Mouse (Mus musculus) layer of hippocampus, adult 2 months (tissue): ENCODE data around the gene Gm5795. TPM values are rescaled to one million over a fixed set of nuclear protein-coding genes. Genes with fewer than 3 reads are reported as not detected.
"Not testable (repeated sequence)": the region's sequence is repeated elsewhere in the genome, so short reads cannot be mapped to it uniquely, and the experiment has no call there.

ENCODE experiments used
- DNase-seq, 2 experiments: peaks; one replicate each; pipeline ENCODE4 v3.0.0; 2022; ENCODE audit warnings: low spot score in 2 of 2
- H3K27ac ChIP-seq: fragments of 200-600 bp; 2 replicates; pipeline ENCODE4 v1.8.1; 2022
- H3K4me3 ChIP-seq: fragments of 200-600 bp; 2 replicates; pipeline ENCODE4 v1.8.1; 2022; ENCODE audit warnings: mild to moderate bottlenecking
- CTCF ChIP-seq: fragments of 200-600 bp; conservative IDR thresholded peaks from 2 replicates; pipeline ENCODE4 v1.8.1; 2022; ENCODE audit warnings: antibody characterized with exemption, mild to moderate bottlenecking, moderate library complexity
- long read RNA-seq, 2 experiments: library from polyadenylated mRNA; stranded (forward); transcript quantifications; one replicate each; pipeline ENCODE4 v2.0.0; 2021; ENCODE audit warnings: borderline mapping rate in 2 of 2
- total RNA-seq, 2 experiments: library from RNA; stranded (reverse); gene quantifications; 2 replicates each; pipeline ENCODE4 v1.2.3; 2021

Gm5795 gene
- total RNA-seq: not detected
- long read RNA-seq, experiment 1: 0 reads
- long read RNA-seq, experiment 2: 0 reads

GRCm38 (mm10) chr14:3187955-3188354 lies at the start of gene Gm5795:
Gene Gm5795 (plus strand): TSS chr14:3188255.
- not testable (repeated sequence) for DNase-seq, H3K4me3 ChIP-seq

GRCm38 (mm10) chr14:3208272-3209152 lies 20.5 kb downstream of the Gm5795 start, which contains the start of gene D830030K20Rik:
Gene D830030K20Rik (plus strand): TSS chr14:3208488.
- H3K27ac ChIP-seq: not testable (repeated sequence)
- peak in 1 of 2 experiments; percentile 7 for DNase-seq
- peak within 1 kb of the TSS; percentile 40; the same call in 1 of the 2 replicates for H3K4me3 ChIP-seq

More at GRCm38 (mm10) chr14:3187955-3188354, at the start of gene Gm5795:
- not testable (repeated sequence) for H3K27ac ChIP-seq

GRCm38 (mm10) chr14:3209367-3209766 lies 21.3 kb downstream of the Gm5795 start:
- peak; percentile 61 for TF ChIP-seq CTCF
- H3K27ac ChIP-seq, H3K4me3 ChIP-seq: not testable (repeated sequence)
- DNase-seq: peak; percentile 3 to 10

Other genes starting within 250 kb of the Gm5795 start
- gene Gm2888, start 158.3 kb upstream of the Gm5795 start, total RNA-seq: not detected
- 1 to 10 TPM in 1 of 2 experiments, under 1 TPM in 1; 0.88 to 1.1 TPM for gene Gm2897, start 139.0 kb upstream of the Gm5795 start, total RNA-seq
- gene Gm10340, start 54.3 kb upstream of the Gm5795 start, total RNA-seq: not detected
- gene D830030K20Rik, start 20.2 kb downstream of the Gm5795 start, total RNA-seq: 1 to 10 TPM; 4.4 to 5.4 TPM
- not detected for gene Gm2956, start 144.4 kb downstream of the Gm5795 start, total RNA-seq
- not detected for gene Gm10413, start 206.8 kb downstream of the Gm5795 start, total RNA-seq
- 1 to 10 TPM; 3.6 to 4.0 TPM for gene Gm10409, start 224.4 kb downstream of the Gm5795 start, total RNA-seq
- gene Gm3005, start 239.8 kb downstream of the Gm5795 start, total RNA-seq: not detected